Mouse (Mus musculus): ENCODE results near the gene 1700019D03Rik. TPM values are rescaled to one million over a fixed set of nuclear protein-coding genes. Genes with fewer than 3 reads are reported as not detected.
"Not testable (repeated sequence)": the region's sequence is repeated elsewhere in the genome, so short reads cannot be mapped to it uniquely, and the experiment has no call there.

1700019D03Rik gene
- polyA plus RNA-seq, 2 experiments = 0.96 to 3.5 TPM

GRCm38 (mm10) chr1:52951146-52951868 is 68.7 kb downstream of the 1700019D03Rik start:
- Histone ChIP-seq H3K4me3 (replicated peaks; ENCODE audit: low read length) (no peak overlapping the region), H3K4me2 (replicated peaks; ENCODE audit: low read depth, low read length, severe bottlenecking) (no peak overlapping the region), H3K36me3 (ENCODE audit: control insufficient read depth, insufficient read depth, low read length) (no peaks in the 10 kb centered on the region), H3K9me3 (ENCODE audit: control insufficient read depth, low read length) (no peaks in the 10 kb centered on the region), H3K27ac (replicated peaks; ENCODE audit: low read depth, low read length) (no peak overlapping the region), H3K27me3 (ENCODE audit: control insufficient read depth, insufficient read depth, low read length) (no peaks in the 10 kb centered on the region), H3K4me1 (ENCODE audit: control insufficient read depth, insufficient read depth, low read length) (peaks cover 9% of the 10 kb centered on the region), H3K9ac (ENCODE audit: low read depth, low read length, severe bottlenecking) (no peak overlapping the region)
- no peak for ATAC-seq (ENCODE audit: low FRiP score, low read depth)
- 42% methylated on average over 5 of the region's 5 CpGs for WGBS
- no peak for DNase-seq (ENCODE audit: low spot score)
- no peak for TF ChIP-seq POLR2A (IDR thresholded peaks at IDR 0.05; ENCODE audit: borderline replicate concordance, extremely low read depth, insufficient read depth, insufficient read length)

- WGBS = 80% methylated on average over 5 of the region's 5 CpGs
These were observed 72.1 kb downstream of the 1700019D03Rik start for GRCm38 (mm10) chr1:52947895-52948294.

GRCm38 (mm10) chr1:52939021-52939420 is 81.0 kb downstream of the 1700019D03Rik start:
- Histone ChIP-seq H3K27me3 (ENCODE audit: control insufficient read depth, insufficient read depth, low read length) (no peaks in the 10 kb centered on the region), H3K27ac (replicated peaks; ENCODE audit: low read depth, low read length) (no peak overlapping the region), H3K9ac (ENCODE audit: low read depth, low read length, severe bottlenecking) (no peak overlapping the region), H3K4me3 (replicated peaks; ENCODE audit: low read length) (no peak overlapping the region), H3K4me2 (replicated peaks; ENCODE audit: low read depth, low read length, severe bottlenecking) (no peak overlapping the region), H3K36me3 (ENCODE audit: control insufficient read depth, insufficient read depth, low read length) (no peaks in the 10 kb centered on the region), H3K4me1 (ENCODE audit: control insufficient read depth, insufficient read depth, low read length) (0 out of 2 replicates have a peak, but pooled peaks cover 5% of the 10 kb centered on the region), H3K9me3 (ENCODE audit: control insufficient read depth, low read length) (no peaks in the 10 kb centered on the region; the same call in 1 of the 2 replicates)
- 92% methylated on average over 1 of the region's 1 CpGs for WGBS
- TF ChIP-seq POLR2A (IDR thresholded peaks at IDR 0.05; ENCODE audit: borderline replicate concordance, extremely low read depth, insufficient read depth, insufficient read length) = no peak
- DNase-seq (ENCODE audit: low spot score) (no peak), ATAC-seq (ENCODE audit: low FRiP score, low read depth) (no peak)

More at GRCm38 (mm10) chr1:52947895-52948294, 72.1 kb downstream of the 1700019D03Rik start:
- TF ChIP-seq POLR2A (IDR thresholded peaks at IDR 0.05; ENCODE audit: borderline replicate concordance, extremely low read depth, insufficient read depth, insufficient read length) = no peak
- Histone ChIP-seq H3K4me3 (replicated peaks; ENCODE audit: low read length) (no peak overlapping the region), H3K4me2 (replicated peaks; ENCODE audit: low read depth, low read length, severe bottlenecking) (no peak overlapping the region), H3K9me3 (ENCODE audit: control insufficient read depth, low read length) (no peaks in the 10 kb centered on the region), H3K4me1 (ENCODE audit: control insufficient read depth, insufficient read depth, low read length) (peaks cover 4% of the 10 kb centered on the region), H3K9ac (ENCODE audit: low read depth, low read length, severe bottlenecking) (no peak overlapping the region), H3K27ac (replicated peaks; ENCODE audit: low read depth, low read length) (no peak overlapping the region), H3K36me3 (ENCODE audit: control insufficient read depth, insufficient read depth, low read length) (no peaks in the 10 kb centered on the region), H3K27me3 (ENCODE audit: control insufficient read depth, insufficient read depth, low read length) (no peaks in the 10 kb centered on the region)
- DNase-seq (ENCODE audit: low spot score) = no peak
- ATAC-seq (ENCODE audit: low FRiP score, low read depth) = no peak

- peak; percentile 24 for DNase-seq (ENCODE audit: low spot score)
- H3K4me3 ChIP-seq (replicated peaks; ENCODE audit: low read length) = no peak overlapping the region
- no peaks in the 10 kb centered on the region; the same call in 1 of the 2 replicates for H3K9me3 ChIP-seq (ENCODE audit: control insufficient read depth, low read length)
- TF ChIP-seq POLR2A (IDR thresholded peaks at IDR 0.05; ENCODE audit: borderline replicate concordance, extremely low read depth, insufficient read depth, insufficient read length) = no peak
- WGBS = 58% methylated on average over 5 of the region's 5 CpGs
- H3K27me3 ChIP-seq (ENCODE audit: control insufficient read depth, insufficient read depth, low read length) = no peaks in the 10 kb centered on the region
- no peaks in the 10 kb centered on the region for H3K36me3 ChIP-seq (ENCODE audit: control insufficient read depth, insufficient read depth, low read length)
- H3K4me2 ChIP-seq (replicated peaks; ENCODE audit: low read depth, low read length, severe bottlenecking) = no peak overlapping the region
- ATAC-seq (ENCODE audit: low FRiP score, low read depth) = peak; percentile 75
- no peak overlapping the region for H3K9ac ChIP-seq (ENCODE audit: low read depth, low read length, severe bottlenecking)
- no peak overlapping the region for H3K27ac ChIP-seq (replicated peaks; ENCODE audit: low read depth, low read length)
- 0 out of 2 replicates have a peak, but pooled peaks cover 5% of the 10 kb centered on the region for H3K4me1 ChIP-seq (ENCODE audit: control insufficient read depth, insufficient read depth, low read length)
These were observed 85.5 kb downstream of the 1700019D03Rik start for GRCm38 (mm10) chr1:52934494-52934893.

GRCm38 (mm10) chr1:52924482-52924881 is 95.5 kb downstream of the 1700019D03Rik start:
- H3K4me2 ChIP-seq (replicated peaks; ENCODE audit: low read depth, low read length, severe bottlenecking); DNase-seq (ENCODE audit: low spot score); H3K9me3 ChIP-seq (ENCODE audit: control insufficient read depth, low read length); H3K36me3 ChIP-seq (ENCODE audit: control insufficient read depth, insufficient read depth, low read length); H3K9ac ChIP-seq (ENCODE audit: low read depth, low read length, severe bottlenecking); H3K4me3 ChIP-seq (replicated peaks; ENCODE audit: low read length); H3K27ac ChIP-seq (replicated peaks; ENCODE audit: low read depth, low read length); ATAC-seq (ENCODE audit: low FRiP score, low read depth); H3K27me3 ChIP-seq (ENCODE audit: control insufficient read depth, insufficient read depth, low read length); H3K4me1 ChIP-seq (ENCODE audit: control insufficient read depth, insufficient read depth, low read length): not testable (repeated sequence)
- no CpG with 5 or more reads among the region's 1 CpGs for WGBS

GRCm38 (mm10) chr1:52918897-52919296 is 101.1 kb downstream of the 1700019D03Rik start:
- H3K9ac ChIP-seq (ENCODE audit: low read depth, low read length, severe bottlenecking); DNase-seq (ENCODE audit: low spot score); H3K27me3 ChIP-seq (ENCODE audit: control insufficient read depth, insufficient read depth, low read length); H3K4me1 ChIP-seq (ENCODE audit: control insufficient read depth, insufficient read depth, low read length); H3K36me3 ChIP-seq (ENCODE audit: control insufficient read depth, insufficient read depth, low read length); H3K9me3 ChIP-seq (ENCODE audit: control insufficient read depth, low read length); H3K4me3 ChIP-seq (replicated peaks; ENCODE audit: low read length); ATAC-seq (ENCODE audit: low FRiP score, low read depth); H3K4me2 ChIP-seq (replicated peaks; ENCODE audit: low read depth, low read length, severe bottlenecking); H3K27ac ChIP-seq (replicated peaks; ENCODE audit: low read depth, low read length): not testable (repeated sequence)
